Comparison of ENCODE assay signal across 10 mouse cellular contexts in genomic region chr2:75588572-75588971, GRCm38 (mm10).
DNase-seq lines count a peak whose midpoint lies in the region; ATAC-seq lines count a peak whose summit lies in the region.
"Had no signal": no experiment of that assay in that cellular context is flagged by ENCODE, and none has a peak within 500 bp of the region (broad histone marks: within the 10 kb centered on the region; RNA-seq: fewer than 3 reads in every experiment).

No protein-coding gene starts in this region.

- H3K27ac ChIP-seq in hindbrain, embryonic 14.5 days, result no peak overlapping the region
- H3K27ac ChIP-seq in hindbrain, embryonic 12.5 days, result no peak overlapping the region
- H3K27ac ChIP-seq in liver, embryonic 11.5 days (ENCODE audit: low read depth, low read length), result no peak overlapping the region
- H3K27ac ChIP-seq: embryonic facial prominence, embryonic 15.5 days; liver, embryonic 15.5 days had no signal

- peak; percentile 98 for DNase-seq in hindbrain, embryonic 14.5 days (ENCODE audit: low spot score)
- DNase-seq in NIH3T3 (ENCODE audit: low read depth), result peak; percentile 90
- DNase-seq in embryo, embryonic 9.5 days (ENCODE audit: extremely low spot score), result peak; percentile 81
- DNase-seq in liver, embryonic 11.5 days (ENCODE audit: low spot score), result no peak
- peak; percentile 50 to 60 for DNase-seq in urinary bladder, postnatal 36 days (ENCODE audit: low spot score in 2 of 2)

- no peak for ATAC-seq in hindbrain, embryonic 14.5 days (ENCODE audit: low FRiP score)
- no peak for ATAC-seq in hindbrain, embryonic 12.5 days (ENCODE audit: low FRiP score)
- ATAC-seq in inflammation-experienced regulatory T-cells, adult 6 months, result peak; percentile 49
- ATAC-seq in liver, embryonic 11.5 days (replicated peaks; ENCODE audit: low FRiP score), result peak; percentile 59; the same call in 1 of the 2 replicates
- peak; percentile 55 for ATAC-seq in neutrophil, adult 5-6 weeks (ENCODE audit: extremely low read depth, insufficient number of reproducible peaks, low FRiP score, poor library complexity, severe bottlenecking)

- no peaks in the 10 kb centered on the region for H3K9me3 ChIP-seq in hindbrain, embryonic 14.5 days (ENCODE audit: control insufficient read depth, low read length)
- no peaks in the 10 kb centered on the region for H3K9me3 ChIP-seq in hindbrain, embryonic 12.5 days (replicated peaks)
- H3K9me3 ChIP-seq in liver, embryonic 11.5 days (ENCODE audit: control insufficient read depth, low read length), result no peaks in the 10 kb centered on the region
- H3K9me3 ChIP-seq: embryonic facial prominence, embryonic 15.5 days; liver, embryonic 15.5 days had no signal

- H3K4me2 ChIP-seq in hindbrain, embryonic 14.5 days (replicated peaks), result no peak overlapping the region
- H3K4me2 ChIP-seq in hindbrain, embryonic 12.5 days (replicated peaks), result no peak overlapping the region
- no peak overlapping the region for H3K4me2 ChIP-seq in liver, embryonic 11.5 days

- no peaks in the 10 kb centered on the region for H3K36me3 ChIP-seq in hindbrain, embryonic 14.5 days (replicated peaks; ENCODE audit: control insufficient read depth, insufficient read depth)
- no peaks in the 10 kb centered on the region for H3K36me3 ChIP-seq in hindbrain, embryonic 12.5 days
- H3K36me3 ChIP-seq in liver, embryonic 11.5 days (ENCODE audit: control insufficient read depth, insufficient read depth, low read length), result no peaks in the 10 kb centered on the region
- H3K36me3 ChIP-seq: embryonic facial prominence, embryonic 15.5 days; liver, embryonic 15.5 days had no signal

- 2% methylated on average over 6 of the region's 6 CpGs for WGBS in hindbrain, embryonic 14.5 days
- 2% methylated on average over 6 of the region's 6 CpGs for WGBS in hindbrain, embryonic 12.5 days
- 3% methylated on average over 6 of the region's 6 CpGs for WGBS in liver, embryonic 11.5 days

- H3K4me3 ChIP-seq in hindbrain, embryonic 14.5 days (replicated peaks; ENCODE audit: low read length), result no peak overlapping the region
- H3K4me3 ChIP-seq in hindbrain, embryonic 12.5 days, result no peak overlapping the region
- no peak overlapping the region for H3K4me3 ChIP-seq in liver, embryonic 11.5 days (ENCODE audit: low read depth, low read length)
- H3K4me3 ChIP-seq: embryonic facial prominence, embryonic 15.5 days; liver, embryonic 15.5 days had no signal

- no peak overlapping the region for H3K9ac ChIP-seq in hindbrain, embryonic 14.5 days
- H3K9ac ChIP-seq in hindbrain, embryonic 12.5 days, result no peak overlapping the region
- no peak overlapping the region for H3K9ac ChIP-seq in liver, embryonic 11.5 days (ENCODE audit: low read depth, low read length)
- H3K9ac ChIP-seq: embryonic facial prominence, embryonic 15.5 days; liver, embryonic 15.5 days had no signal

- H3K27me3 ChIP-seq in hindbrain, embryonic 14.5 days (ENCODE audit: control insufficient read depth, insufficient read depth, low read length), result peaks cover 5% of the 10 kb centered on the region; the same call in 1 of the 2 replicates
- H3K27me3 ChIP-seq in hindbrain, embryonic 12.5 days, result peaks cover 7% of the 10 kb centered on the region; the same call in 1 of the 2 replicates
- H3K27me3 ChIP-seq in liver, embryonic 11.5 days (replicated peaks; ENCODE audit: control insufficient read depth, insufficient read depth, low read length), result peaks cover 5% of the 10 kb centered on the region

- H3K4me1 ChIP-seq in hindbrain, embryonic 14.5 days (replicated peaks; ENCODE audit: control insufficient read depth, insufficient read depth, low read length), result peaks cover 16% of the 10 kb centered on the region; the same call in 1 of the 2 replicates
- peaks cover 6% of the 10 kb centered on the region; the same call in 1 of the 2 replicates for H3K4me1 ChIP-seq in hindbrain, embryonic 12.5 days
- H3K4me1 ChIP-seq in liver, embryonic 11.5 days (replicated peaks; ENCODE audit: control insufficient read depth, insufficient read depth, low read length), result no peaks in the 10 kb centered on the region

Comparison
In these comparisons a context has a peak if more than half of its experiments do, and no peak if none do; other contexts are left out.
1. ATAC-seq: peak in inflammation-experienced regulatory T-cells, adult 6 months (single experiment), liver, embryonic 11.5 days (single experiment) and neutrophil, adult 5-6 weeks (single experiment); none in hindbrain, embryonic 14.5 days (single experiment) and hindbrain, embryonic 12.5 days (single experiment).